Mouse (Mus musculus) embryo, embryonic 11.5 days (tissue): ENCODE measurements around the gene Aqp6.

Experiments used
- DNase-seq: peaks from one replicate; pipeline ENCODE4 v3.0.0-alpha.2; 2012; ENCODE audit warnings: low read depth, low spot score

Aqp6 gene

GRCm38 (mm10) chr15:99643832-99644231 lies 42.6 kb downstream of the Aqp6 start:
- no peak for DNase-seq

- no peak for DNase-seq
Measured at GRCm38 (mm10) chr15:99644776-99645175, 43.6 kb downstream of the Aqp6 start.

GRCm38 (mm10) chr15:99648326-99648725 lies 47.1 kb downstream of the Aqp6 start:
- DNase-seq: no peak

GRCm38 (mm10) chr15:99649067-99649761 lies 48.0 kb downstream of the Aqp6 start:
- DNase-seq: no peak

- no peak for DNase-seq
Measured at GRCm38 (mm10) chr15:99650304-99650703, 49.1 kb downstream of the Aqp6 start.

GRCm38 (mm10) chr15:99651163-99651872 lies 50.1 kb downstream of the Aqp6 start, which contains the start of gene Racgap1:
Gene Racgap1 (minus strand): TSS chr15:99651656.
- peak; percentile 96 for DNase-seq

- DNase-seq: no peak
Measured at GRCm38 (mm10) chr15:99651984-99652872, 51.0 kb downstream of the Aqp6 start.

- DNase-seq: no peak
Measured at GRCm38 (mm10) chr15:99653291-99653690, 52.1 kb downstream of the Aqp6 start.

- no peak for DNase-seq
Measured at GRCm38 (mm10) chr15:99653876-99654275, 52.7 kb downstream of the Aqp6 start.
